Mouse (Mus musculus): Measurements from ENCODE around the gene Ube2dnl1.

The Ube2dnl1 gene

GRCm38 (mm10) chrX:114904712-114905111 lies at the start of gene Ube2dnl1:
Ube2dnl1 (plus strand) TSS chrX:114905012.
- DNase-seq (ENCODE audit: low spot score): no peak

GRCm38 (mm10) chrX:114895489-114895888 lies 9.3 kb upstream of the Ube2dnl1 start:
- DNase-seq (ENCODE audit: low spot score): no peak

GRCm38 (mm10) chrX:114897506-114897905 lies 7.3 kb upstream of the Ube2dnl1 start:
- no peak for DNase-seq (ENCODE audit: low spot score)

GRCm38 (mm10) chrX:114903391-114903790 lies 1.4 kb upstream of the Ube2dnl1 start:
- no peak for DNase-seq (ENCODE audit: low spot score)

- DNase-seq (ENCODE audit: low spot score): no peak
Measured at GRCm38 (mm10) chrX:114907282-114907681, 2.5 kb downstream of the Ube2dnl1 start, which contains the start of gene Ube2dnl2. Ube2dnl2 (plus strand) TSS chrX:114907582.

- DNase-seq (ENCODE audit: low spot score): no peak
Measured at GRCm38 (mm10) chrX:114955066-114955465, 50.3 kb downstream of the Ube2dnl1 start.

All from layer of hippocampus, adult 9-10 months (tissue).